Mouse (Mus musculus) testis, adult 2 months (tissue): Measurements from ENCODE around the gene Tmem63b.

Experiments used
- CTCF ChIP-seq: fragments of 200-500 bp; IDR thresholded peaks from 2 replicates; pipeline ENCODE4 v1.5.1; 2012; ENCODE audit warnings: low read depth, mild to moderate bottlenecking, inconsistent platforms, low read length, moderate library complexity; ENCODE audit not compliant: control insufficient read depth, insufficient read depth, insufficient replicate concordance
- POLR2A ChIP-seq: fragments of 200-500 bp; IDR thresholded peaks from 2 replicates; pipeline ENCODE4 v1.6.1; 2012; ENCODE audit warnings: low read depth, mild to moderate bottlenecking, inconsistent platforms, low read length, moderate library complexity; ENCODE audit not compliant: control insufficient read depth

- TF ChIP-seq CTCF (no peak), POLR2A (no peak)
Observed at GRCm38 (mm10) chr17:45727481-45727880, 40.8 kb upstream of the Tmem63b start.
